Mouse (Mus musculus): Measurements from ENCODE around the gene Polr2j. TPM values are rescaled to one million over a fixed set of nuclear protein-coding genes. Genes with fewer than 3 reads are reported as not detected.
"Not testable (repeated sequence)": the region's sequence is repeated elsewhere in the genome, so short reads cannot be mapped to it uniquely, and the experiment has no call there.

Gene Polr2j
- total and polyA plus RNA-seq, 3 experiments: 117 to 160 (median 137) TPM

GRCm38 (mm10) chr5:136147704-136148103, 31.3 kb downstream of the Polr2j start:
- no peaks in the 10 kb centered on the region for H3K79me2 ChIP-seq (replicated peaks; ENCODE audit: control insufficient read depth, extremely low read depth, insufficient read depth, poor library complexity, severe bottlenecking)
- peaks cover 6 to 38% of the 10 kb centered on the region in 2 experiments; a peak in 3 of 4 replicates for H3K4me1 ChIP-seq (ENCODE audit: control insufficient read depth in 1 of 2, insufficient read depth in 2 of 2)
- H3K27ac ChIP-seq (ENCODE audit: insufficient read depth, low read depth): no peak overlapping the region
- DNase-seq (ENCODE audit: extremely low read depth): no peak
- no peak overlapping the region for H3K4me3 ChIP-seq (replicated peaks in 1 of 3; ENCODE audit: low read depth in 2 of 3, low read length in 2 of 3, poor library complexity in 1 of 3)
- H3K9me3 ChIP-seq (replicated peaks; ENCODE audit: low read length): peaks cover 3% of the 10 kb centered on the region
- no peak for TF ChIP-seq MAFK (IDR thresholded peaks at IDR 0.05; ENCODE audit: insufficient replicate concordance, low read length)
- no peak for TF ChIP-seq SMC3 (IDR thresholded peaks at IDR 0.05; ENCODE audit: low read depth, low read length)
- TF ChIP-seq MYC (IDR thresholded peaks at IDR 0.05; ENCODE audit: low read depth, low read length): no peak
- TF ChIP-seq USF2 (conservative IDR thresholded peaks at IDR 0.05; ENCODE audit: low read depth, low read length): no peak
- TF ChIP-seq EP300 (IDR thresholded peaks at IDR 0.05; ENCODE audit: low read length): no peak
- no peak for TF ChIP-seq CHD1 (IDR thresholded peaks at IDR 0.05; ENCODE audit: low read depth, low read length)
- no peak for TF ChIP-seq CHD2 (IDR thresholded peaks at IDR 0.05; ENCODE audit: low read length)
- TF ChIP-seq IRF4 (IDR thresholded peaks at IDR 0.05; ENCODE audit: low read depth, low read length): no peak
- TF ChIP-seq RCOR1 (conservative IDR thresholded peaks at IDR 0.05; ENCODE audit: low read depth, low read length): no peak
- TF ChIP-seq SIN3A (IDR thresholded peaks at IDR 0.05; ENCODE audit: low read length): no peak
- TF ChIP-seq E2F4 (IDR thresholded peaks at IDR 0.05; ENCODE audit: insufficient replicate concordance, low read depth, low read length): no peak
- H3K27me3 ChIP-seq (replicated peaks): no peaks in the 10 kb centered on the region
- H3K9ac ChIP-seq (ENCODE audit: insufficient read depth, low read depth): no peak overlapping the region
- dilution Hi-C loops (cut with MboI; ENCODE audit: extremely low pct_ligation_motif_present, extremely low pct_unique_long_range_greater_than_20kb, low sequenced_read_pairs) (no loop called here), in situ Hi-C loops (cut with MboI; ENCODE audit: low pct_ligation_motif_present, low pct_unique_long_range_greater_than_20kb, low sequenced_read_pairs) (no loop called here)
- H3K4me2 ChIP-seq (ENCODE audit: insufficient read depth, low read depth, poor library complexity, severe bottlenecking): no peak overlapping the region
- peaks cover 0 to 9% of the 10 kb centered on the region in 2 experiments for H3K36me3 ChIP-seq (replicated peaks in 1 of 2; ENCODE audit: control insufficient read depth in 1 of 2, insufficient read depth in 1 of 2, low read length in 1 of 2)

- in situ Hi-C loops (cut with MboI; ENCODE audit: low pct_ligation_motif_present, low pct_unique_long_range_greater_than_20kb, low sequenced_read_pairs): not testable (repeated sequence)
These were observed 32.7 kb downstream of the Polr2j start for GRCm38 (mm10) chr5:136149134-136149576.

DNA sequence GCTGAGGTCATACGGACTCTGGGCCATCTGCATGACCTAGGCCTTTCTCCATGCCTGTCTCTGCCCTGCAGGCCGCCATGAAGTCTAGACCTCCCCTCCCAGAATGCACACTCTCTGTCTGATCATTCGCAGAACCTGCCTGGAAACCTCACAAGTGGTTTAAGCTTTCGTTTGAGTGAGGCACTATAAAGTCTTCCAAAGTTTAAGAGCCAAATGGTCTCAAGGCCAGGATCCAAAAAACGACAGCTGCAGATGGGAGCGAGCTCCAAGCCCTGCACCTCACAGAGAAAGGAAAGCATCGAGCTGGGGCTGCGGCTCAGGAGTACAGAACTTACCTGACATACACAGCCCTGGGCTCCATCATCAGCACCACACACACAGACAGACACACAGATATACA, 35.9 kb downstream of the Polr2j start:
- Histone ChIP-seq H3K27ac (ENCODE audit: insufficient read depth, low read depth) (no peak overlapping the region), H3K27me3 (replicated peaks) (no peaks in the 10 kb centered on the region), H3K4me1 (ENCODE audit: control insufficient read depth in 1 of 2, insufficient read depth in 2 of 2) (peaks cover 10 to 27% of the 10 kb centered on the region in 2 experiments), H3K36me3 (replicated peaks in 1 of 2; ENCODE audit: control insufficient read depth in 1 of 2, insufficient read depth in 1 of 2, low read length in 1 of 2) (peaks cover 3 to 28% of the 10 kb centered on the region in 2 experiments), H3K9ac (ENCODE audit: insufficient read depth, low read depth) (no peak overlapping the region), H3K79me2 (replicated peaks; ENCODE audit: control insufficient read depth, extremely low read depth, insufficient read depth, poor library complexity, severe bottlenecking) (no peaks in the 10 kb centered on the region), H3K4me3 (replicated peaks in 1 of 3; ENCODE audit: low read depth in 2 of 3, low read length in 2 of 3, poor library complexity in 1 of 3) (no peak overlapping the region), H3K4me2 (ENCODE audit: insufficient read depth, low read depth, poor library complexity, severe bottlenecking) (no peak overlapping the region), H3K9me3 (replicated peaks; ENCODE audit: low read length) (no peaks in the 10 kb centered on the region)
- in situ Hi-C loops (cut with MboI; ENCODE audit: low pct_ligation_motif_present, low pct_unique_long_range_greater_than_20kb, low sequenced_read_pairs) (no loop called here), dilution Hi-C loops (cut with MboI; ENCODE audit: extremely low pct_ligation_motif_present, extremely low pct_unique_long_range_greater_than_20kb, low sequenced_read_pairs) (no loop called here)
- DNase-seq (ENCODE audit: extremely low read depth): no peak
- TF ChIP-seq POLR2A (IDR thresholded peaks at IDR 0.05; ENCODE audit: low read depth, low read length) (no peak), GABPA (IDR thresholded peaks at IDR 0.05; ENCODE audit: insufficient replicate concordance, low read depth, low read length) (no peak), RAD21 (IDR thresholded peaks at IDR 0.05; ENCODE audit: low read depth, low read length) (no peak), KAT2A (IDR thresholded peaks at IDR 0.05; ENCODE audit: insufficient replicate concordance, low read length) (no peak), MAX (IDR thresholded peaks at IDR 0.05; ENCODE audit: low read length) (no peak), NELFE (IDR thresholded peaks at IDR 0.05; ENCODE audit: low read depth, low read length) (no peak), MEF2A (IDR thresholded peaks at IDR 0.05; ENCODE audit: borderline replicate concordance, low read depth, low read length) (no peak), ZNF384 (IDR thresholded peaks at IDR 0.05; ENCODE audit: low read depth, low read length) (no peak)

More at GRCm38 (mm10) chr5:136149134-136149576, 32.7 kb downstream of the Polr2j start:
- H3K27ac ChIP-seq (ENCODE audit: insufficient read depth, low read depth); H3K4me2 ChIP-seq (ENCODE audit: insufficient read depth, low read depth, poor library complexity, severe bottlenecking); H3K9ac ChIP-seq (ENCODE audit: insufficient read depth, low read depth); dilution Hi-C loops (cut with MboI; ENCODE audit: extremely low pct_ligation_motif_present, extremely low pct_unique_long_range_greater_than_20kb, low sequenced_read_pairs); H3K9me3 ChIP-seq (replicated peaks; ENCODE audit: low read length); H3K27me3 ChIP-seq (replicated peaks); H3K79me2 ChIP-seq (replicated peaks; ENCODE audit: control insufficient read depth, extremely low read depth, insufficient read depth, poor library complexity, severe bottlenecking); H3K4me3 ChIP-seq (replicated peaks in 1 of 3; ENCODE audit: low read depth in 2 of 3, low read length in 2 of 3, poor library complexity in 1 of 3); DNase-seq (ENCODE audit: extremely low read depth): not testable (repeated sequence)
- Histone ChIP-seq H3K4me1 (ENCODE audit: control insufficient read depth in 1 of 2, insufficient read depth in 2 of 2) (peaks cover 10 to 38% of the 10 kb centered on the region in 2 experiments), H3K36me3 (replicated peaks in 1 of 2; ENCODE audit: control insufficient read depth in 1 of 2, insufficient read depth in 1 of 2, low read length in 1 of 2) (peaks cover 3 to 15% of the 10 kb centered on the region in 2 experiments)
